Mouse (Mus musculus) adrenal gland, adult 18-20 months (tissue): ENCODE results near the gene Ccdc175. TPM values are rescaled to one million over a fixed set of nuclear protein-coding genes. Genes with fewer than 3 reads are reported as not detected.

Experiments
- DNase-seq, 2 experiments: peaks; one replicate each; pipeline ENCODE4 v3.0.0; 2021 to 2022; ENCODE audit warnings: low spot score in 2 of 2
- total RNA-seq, 2 experiments: library from RNA; stranded (reverse); gene quantifications; 1 replicate in 1 of 2; 2 replicates in 1 of 2; pipeline ENCODE4 v1.2.3; 2021

Ccdc175 gene
- total RNA-seq, 2 experiments from 2014 or later: not detected

GRCm38 (mm10) chr12:72104027-72104426 is 80.8 kb downstream of the Ccdc175 start:
- no peak for DNase-seq

- DNase-seq: no peak
These were observed 82.1 kb downstream of the Ccdc175 start for GRCm38 (mm10) chr12:72102776-72103175.

- DNase-seq: no peak
These were observed 87.9 kb downstream of the Ccdc175 start for GRCm38 (mm10) chr12:72096966-72097365.

- DNase-seq: no peak
These were observed 95.0 kb downstream of the Ccdc175 start for GRCm38 (mm10) chr12:72089802-72090201.

GRCm38 (mm10) chr12:72086166-72086825 is 98.5 kb downstream of the Ccdc175 start:
- no peak for DNase-seq

GRCm38 (mm10) chr12:72085329-72086165 is 99.3 kb downstream of the Ccdc175 start, which contains the start of the genes L3hypdh and Jkamp:
Gene L3hypdh, minus strand, starts transcription at chr12:72085439.
Gene Jkamp, plus strand, starts transcription at chr12:72085589.
- peak; percentile 98 to 99 for DNase-seq

- no peak for DNase-seq
These were observed 99.9 kb downstream of the Ccdc175 start for GRCm38 (mm10) chr12:72085024-72085328.

- peak in 1 of 2 experiments; percentile 66 for DNase-seq
These were observed 100.4 kb downstream of the Ccdc175 start for GRCm38 (mm10) chr12:72084261-72085023.

- no peak for DNase-seq
These were observed 101.6 kb downstream of the Ccdc175 start for GRCm38 (mm10) chr12:72083265-72083664.

GRCm38 (mm10) chr12:72082370-72082769 is 102.5 kb downstream of the Ccdc175 start:
- peak; percentile 25 to 28 for DNase-seq

GRCm38 (mm10) chr12:72081961-72082360 is 102.9 kb downstream of the Ccdc175 start:
- DNase-seq: no peak

- DNase-seq: no peak
These were observed 106.6 kb downstream of the Ccdc175 start for GRCm38 (mm10) chr12:72078248-72078647.

GRCm38 (mm10) chr12:72070327-72071269 is 114.2 kb downstream of the Ccdc175 start, which contains the start of gene Gpr135:
Gene Gpr135, minus strand, starts transcription at chr12:72071125.
- peak; percentile 87 to 88 for DNase-seq

- DNase-seq: no peak
These were observed 115.1 kb downstream of the Ccdc175 start for GRCm38 (mm10) chr12:72069626-72070326.

GRCm38 (mm10) chr12:72057780-72058179 is 127.0 kb downstream of the Ccdc175 start:
- DNase-seq: no peak

GRCm38 (mm10) chr12:72053851-72054250 is 131.0 kb downstream of the Ccdc175 start:
- no peak for DNase-seq

GRCm38 (mm10) chr12:72053303-72053702 is 131.5 kb downstream of the Ccdc175 start:
- DNase-seq: no peak

- no peak for DNase-seq
These were observed 132.3 kb downstream of the Ccdc175 start for GRCm38 (mm10) chr12:72052571-72052970.
